Mouse (Mus musculus): ENCODE measurements around the gene Arntl.

DNA sequence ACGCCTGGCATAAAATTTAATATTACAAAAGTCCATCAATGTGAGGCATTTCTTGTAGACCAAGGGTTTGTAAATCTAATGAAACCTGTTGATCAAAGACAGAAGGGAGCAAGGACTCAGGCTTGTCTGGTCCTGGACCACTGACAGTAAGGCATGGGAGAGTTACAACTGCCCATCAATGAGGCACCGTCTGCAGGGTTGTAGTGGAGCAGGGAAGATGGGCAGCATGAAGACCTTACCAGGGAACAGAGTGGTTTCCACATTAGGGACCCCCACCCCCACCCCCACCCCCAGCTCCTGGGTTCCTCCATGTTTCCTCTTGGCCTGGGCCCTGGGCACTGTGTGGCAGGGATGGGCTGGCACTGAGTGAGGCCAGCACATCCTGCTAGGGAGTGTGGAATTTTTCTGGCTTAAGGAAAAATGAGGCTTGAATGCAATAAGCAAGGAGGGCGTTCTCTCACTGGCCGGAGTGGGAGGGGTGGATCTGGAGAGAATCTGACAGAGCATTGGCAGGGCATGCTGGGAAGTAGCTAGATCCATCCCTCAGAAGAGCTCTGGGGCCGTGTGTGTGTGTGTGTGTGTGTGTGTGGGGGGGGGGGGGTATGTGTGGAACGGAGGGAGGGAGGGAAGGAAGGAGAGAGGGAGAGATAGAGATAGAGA lies 65.2 kb downstream of the Arntl start:
- TF ChIP-seq POLR2A (IDR thresholded peaks at IDR 0.05; ENCODE audit: low read depth, low read length) (no peak), CTCF (conservative IDR thresholded peaks at IDR 0.05; ENCODE audit: insufficient read depth, insufficient read length, low read depth, low read length) (no peak)
